ENCODE assay signal across 8 mouse cellular contexts in the genomic region with DNA sequence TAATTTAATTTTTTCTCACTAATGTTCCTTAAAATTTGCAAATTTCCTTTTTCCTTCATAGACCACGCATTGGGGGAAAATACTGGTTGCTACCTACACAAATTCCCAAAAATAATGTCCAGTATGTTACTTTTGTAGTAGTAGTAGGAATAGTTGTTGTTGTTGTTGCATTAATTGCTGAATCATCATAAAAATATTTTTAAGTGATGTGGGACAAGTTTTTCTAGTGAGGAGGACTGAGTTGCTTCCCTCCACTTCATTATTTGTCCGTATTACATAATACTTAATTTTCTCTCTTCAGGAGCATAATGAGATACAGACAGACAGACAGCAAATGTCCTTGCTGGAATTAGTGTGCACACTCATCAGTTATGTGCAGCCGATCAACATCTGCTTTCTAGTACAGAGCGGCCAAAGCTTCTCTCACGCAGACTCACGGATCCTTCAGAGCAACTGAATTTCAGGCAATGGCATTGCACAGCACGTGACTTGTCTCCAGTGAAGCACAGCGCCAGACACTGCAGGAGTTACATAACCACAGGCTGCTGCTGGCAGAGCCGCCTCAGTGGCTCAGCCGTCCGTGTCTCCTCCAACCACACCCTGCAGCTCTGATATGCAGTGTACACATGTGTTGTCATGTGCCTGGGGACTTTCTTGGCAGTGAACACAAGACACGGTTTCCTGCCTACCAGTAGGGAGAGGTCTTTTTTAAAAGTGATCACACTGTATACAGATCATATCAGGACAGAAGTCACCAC.
A peak's percentile ranks its signal among the peaks of the same experiment; 100 is the strongest.
DNase-seq lines count a peak whose midpoint lies in the region; ATAC-seq and TF ChIP-seq lines count a peak whose summit lies in the region.

No protein-coding gene starts in this region.

- H3K9ac ChIP-seq in lung, embryonic 15.5 days: no peak overlapping the region

- peak overlapping the region; percentile 71 for H3K27ac ChIP-seq in layer of hippocampus, adult 2 months
- no peak overlapping the region for H3K27ac ChIP-seq in lung, embryonic 15.5 days

- H3K4me3 ChIP-seq in layer of hippocampus, adult 2 months: no peak overlapping the region
- no peak overlapping the region for H3K4me3 ChIP-seq in lung, embryonic 15.5 days

- intact Hi-C loops in heart, postnatal 36 days (cut with DNase I): loop anchor here (5.0 kb wide), 2 partner anchors 99 to 409 kb away; no protein-coding TSS in a partner anchor

- ATAC-seq in lung, embryonic 15.5 days (ENCODE audit: borderline replicate concordance, extremely low read depth, low FRiP score, low TSS enrichment): peak; percentile 92

- H3K4me1 ChIP-seq in lung, embryonic 15.5 days: peaks cover 14% of the 10 kb centered on the region; the same call in 1 of the 2 replicates

- no peak overlapping the region for H3K4me2 ChIP-seq in lung, embryonic 15.5 days

- no peaks in the 10 kb centered on the region for H3K27me3 ChIP-seq in lung, embryonic 15.5 days

- 46% methylated on average over 12 of the region's 12 CpGs for WGBS in lung, embryonic 15.5 days

- DNase-seq in A20 (ENCODE audit: low read depth, low spot score): peak; percentile 93
- peak; percentile 27 to 43 for DNase-seq in adrenal gland, adult 18-20 months (ENCODE audit: low spot score in 2 of 2)
- peak; percentile 21 for DNase-seq in fat pad, adult 2 months (ENCODE audit: extremely low read depth, low read depth, low spot score)
- peak; percentile 79 to 84 for DNase-seq in heart, postnatal 36 days
- DNase-seq in layer of hippocampus, adult 2 months (ENCODE audit: low spot score in 2 of 2): peak; percentile 52 to 71
- DNase-seq in ovary, postnatal 10 days (ENCODE audit: low spot score): peak; percentile 10
- DNase-seq in thymus, postnatal 10 days (ENCODE audit: low spot score in 2 of 2): peak; percentile 46 to 52

- H3K9me3 ChIP-seq in lung, embryonic 15.5 days: no peaks in the 10 kb centered on the region

- H3K36me3 ChIP-seq in lung, embryonic 15.5 days: no peaks in the 10 kb centered on the region

- no peak for TF ChIP-seq CTCF in layer of hippocampus, adult 2 months (conservative IDR thresholded peaks at IDR 0.05)

Comparison
In these comparisons a context has a peak if more than half of its experiments do, and no peak if none do; other contexts are left out.
1. DNase-seq: peak in every context shown above with its lines; median percentile 93 in A20; 82 in heart, postnatal 36 days; 62 in layer of hippocampus, adult 2 months; 49 in thymus, postnatal 10 days; 35 in adrenal gland, adult 18-20 months; 21 in fat pad, adult 2 months; 10 in ovary, postnatal 10 days.